Mouse (Mus musculus): ENCODE measurements around the gene Zfp784.

DNA sequence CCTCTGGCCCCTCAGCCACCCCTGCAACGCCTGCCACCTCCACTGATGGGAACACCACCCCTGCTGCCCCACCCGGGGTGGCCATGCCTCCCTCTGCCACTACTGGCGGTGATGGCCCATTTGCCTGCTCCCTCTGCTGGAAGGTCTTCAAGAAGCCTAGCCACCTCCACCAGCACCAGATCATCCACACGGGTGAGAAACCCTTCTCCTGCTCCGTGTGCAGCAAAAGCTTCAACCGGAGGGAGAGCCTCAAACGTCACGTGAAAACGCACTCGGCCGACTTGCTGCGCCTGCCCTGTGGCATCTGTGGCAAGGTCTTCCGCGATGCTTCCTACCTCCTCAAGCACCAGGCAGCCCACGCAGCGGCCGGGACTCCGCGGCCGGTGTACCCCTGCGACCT is 8.3 kb downstream of the Zfp784 start:
- no peak for TF ChIP-seq CTCF (IDR thresholded peaks at IDR 0.05; ENCODE audit: low read depth, low read length)
- TF ChIP-seq POLR2A (IDR thresholded peaks at IDR 0.05; ENCODE audit: extremely low read depth, insufficient read depth, low read length): no peak

Data from liver, adult 2 months (tissue).